Mouse (Mus musculus) heart, postnatal 0 days (tissue): ENCODE data around the gene 6330403K07Rik.

ENCODE experiments used
- CTCF ChIP-seq: IDR thresholded peaks from 2 replicates; pipeline ENCODE4 v1.5.1; 2016; ENCODE audit warnings: antibody characterized with exemption, control low read depth, low read depth
- EP300 ChIP-seq: IDR thresholded peaks from 2 replicates; pipeline ENCODE4 v1.6.1; 2016; ENCODE audit warnings: antibody characterized with exemption, low read depth

DNA sequence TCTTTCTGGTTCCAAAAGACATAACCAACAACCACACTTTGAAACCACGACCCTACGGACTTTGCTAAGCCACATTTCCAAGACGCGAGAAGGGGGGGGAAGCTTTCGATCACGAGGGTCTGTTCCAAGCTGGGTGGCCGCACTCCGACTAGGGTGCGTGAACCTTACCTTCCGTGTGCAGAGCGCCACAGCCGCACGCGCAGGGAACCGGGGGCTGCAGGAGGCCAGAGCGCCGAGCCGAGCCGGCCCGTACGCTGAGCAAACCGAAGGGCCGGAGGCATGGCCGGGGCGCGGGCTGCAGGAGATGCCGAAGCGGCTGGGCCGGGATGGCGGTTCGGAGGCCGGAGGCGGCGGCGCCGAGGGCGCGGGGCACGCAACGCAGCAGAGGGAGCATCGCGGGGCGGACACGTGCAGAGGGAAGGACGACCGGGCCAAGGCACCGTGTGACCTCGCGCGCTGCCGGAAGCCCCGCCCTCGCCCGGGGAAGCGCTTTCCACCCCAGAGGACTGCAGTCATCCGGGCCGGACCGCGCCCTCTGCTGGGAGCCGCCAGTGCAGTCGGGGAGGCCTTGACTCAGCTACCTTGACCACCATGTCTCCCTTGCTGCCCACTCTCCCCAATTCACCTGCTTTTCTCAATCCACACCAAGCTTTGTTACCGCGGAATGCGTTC lies 50.6 kb downstream of the 6330403K07Rik start, which contains the start of gene C1qbp:
- TF ChIP-seq CTCF = peak; percentile 94
- peak; percentile 89 for TF ChIP-seq EP300
